Mouse (Mus musculus) mouse embryonic stem cell (cell line): Measurements from ENCODE around the gene Ypel4.

Source experiments
- in situ Hi-C, 2 experiments: fragments of 300-500 bp; cut with MboI; formaldehyde crosslinking; loops; 1 replicate in 1 of 2; 3 replicates in 1 of 2; pipeline ENCODE4 v1.14.3; 2019 to 2020; ENCODE audit warnings: low sequenced_read_pairs in 2 of 2, low pct_unique_long_range_greater_than_20kb in 1 of 2, mixed read lengths in 1 of 2; ENCODE audit not compliant: unreplicated experiment in 1 of 2

Ypel4 gene

GRCm38 (mm10) chr2:84750115-84750514 is 16.3 kb downstream of the Ypel4 start:
- in situ Hi-C loops: no loop called here

GRCm38 (mm10) chr2:84756245-84756644 is 22.4 kb downstream of the Ypel4 start:
- in situ Hi-C loops: no loop called here

GRCm38 (mm10) chr2:84757026-84757682 is 23.3 kb downstream of the Ypel4 start:
- in situ Hi-C loops: no loop called here

GRCm38 (mm10) chr2:84758542-84759127 is 24.8 kb downstream of the Ypel4 start:
- in situ Hi-C loops: no loop called here

DNA sequence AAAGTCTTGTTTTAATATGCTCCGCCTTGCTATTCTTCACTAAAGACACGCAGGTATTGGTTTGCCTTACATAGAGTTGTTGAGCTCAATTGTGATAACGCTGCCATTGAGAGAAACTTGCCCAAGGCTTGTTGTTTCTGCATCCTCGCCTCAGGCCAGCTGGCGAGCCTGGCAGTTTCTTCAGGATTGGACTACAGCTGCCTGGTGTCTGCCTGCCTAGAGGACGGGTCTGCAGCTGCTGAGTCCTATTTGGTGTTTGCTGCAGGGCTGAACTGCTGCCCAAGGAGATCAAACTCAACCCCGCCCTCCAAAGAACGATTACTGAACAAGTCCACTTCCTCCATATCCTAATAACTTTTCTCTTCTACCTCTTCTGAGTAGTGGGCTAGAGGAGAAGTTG is 26.9 kb downstream of the Ypel4 start:
- in situ Hi-C loops: no loop called here

- in situ Hi-C loops: no loop called here
Measured at GRCm38 (mm10) chr2:84761309-84761708, 27.5 kb downstream of the Ypel4 start.

DNA sequence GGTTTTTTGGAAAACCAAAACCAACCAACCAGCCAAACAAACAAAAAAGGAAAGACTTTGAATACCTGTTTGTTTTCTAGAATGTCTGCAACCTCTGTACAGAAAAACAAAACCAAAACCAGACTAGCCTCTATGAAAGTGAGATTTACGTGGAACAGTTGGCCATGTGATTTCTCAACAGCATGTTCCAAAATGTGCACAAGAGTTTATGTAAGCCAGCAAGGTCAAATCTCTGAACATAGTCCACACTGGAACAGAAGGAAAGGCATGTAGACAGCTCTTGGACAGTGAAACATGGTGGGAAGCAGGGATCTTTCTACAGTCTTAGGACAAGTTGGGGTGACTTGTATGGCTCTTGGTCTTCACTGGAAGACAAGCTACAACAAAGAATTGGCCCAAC is 28.0 kb downstream of the Ypel4 start:
- in situ Hi-C loops: no loop called here

DNA sequence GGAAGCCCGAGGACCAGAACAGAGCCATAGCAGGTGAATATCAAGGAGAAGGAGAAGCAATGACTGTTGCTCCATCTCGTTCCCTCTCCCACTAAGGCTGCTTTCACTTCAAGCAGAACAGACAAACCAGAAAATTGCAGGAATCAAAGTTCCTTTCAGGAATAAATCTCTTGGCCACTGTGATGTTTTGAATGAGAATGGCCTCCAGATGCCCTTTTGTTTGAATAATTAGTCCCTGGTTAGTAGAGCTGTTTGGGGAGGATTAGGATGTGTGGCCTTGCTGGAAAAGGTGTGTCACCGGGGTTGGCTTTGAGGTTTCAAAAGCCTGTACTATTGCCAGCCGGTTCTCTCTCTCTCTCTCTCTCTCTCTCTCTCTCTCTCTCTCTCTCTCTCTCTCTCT is 28.4 kb downstream of the Ypel4 start:
- in situ Hi-C loops: no loop called here

DNA sequence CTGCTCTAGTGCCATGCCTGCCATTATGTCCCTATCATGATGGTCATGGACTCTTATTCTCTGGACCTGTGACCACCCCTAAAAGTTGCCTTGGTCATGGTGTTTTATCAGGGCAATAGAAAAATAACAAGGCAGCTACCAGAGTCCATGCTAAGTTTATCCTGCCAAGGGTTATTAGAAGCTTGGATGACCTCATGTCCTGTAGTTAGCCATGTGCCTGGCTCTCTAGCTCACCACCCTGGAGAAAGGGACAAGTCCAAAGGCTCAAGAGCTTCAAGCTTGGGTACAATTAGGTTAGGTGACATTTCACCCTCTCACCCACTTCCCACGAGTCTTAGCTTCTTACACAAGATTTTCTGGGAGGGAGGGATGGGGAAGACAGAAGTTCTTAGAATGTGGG is 29.0 kb downstream of the Ypel4 start:
- in situ Hi-C loops: no loop called here

- in situ Hi-C loops: no loop called here
Measured at GRCm38 (mm10) chr2:84770501-84770900, 36.6 kb downstream of the Ypel4 start.

GRCm38 (mm10) chr2:84772454-84772853 is 38.6 kb downstream of the Ypel4 start:
- in situ Hi-C loops: no loop called here

DNA sequence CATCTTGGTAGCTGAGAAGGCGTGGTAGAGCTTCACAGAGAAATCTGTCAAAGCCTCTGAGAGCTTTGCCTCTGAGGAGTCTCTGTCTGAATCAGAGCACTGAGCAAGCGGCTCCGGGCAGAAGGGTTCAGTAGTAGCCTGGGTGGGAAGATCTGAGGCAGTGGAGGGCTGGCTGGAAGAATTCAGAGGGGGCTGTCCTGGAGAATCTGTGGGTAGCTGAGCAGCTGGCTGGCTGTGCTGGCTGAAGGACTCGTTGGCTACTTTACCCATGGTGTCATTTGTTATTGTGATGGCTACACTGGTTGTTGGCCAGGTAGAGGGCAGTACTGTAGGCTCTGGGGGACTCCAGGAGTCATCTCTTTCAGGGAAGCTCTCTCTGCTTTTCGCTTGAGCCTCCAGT is 39.3 kb downstream of the Ypel4 start:
- in situ Hi-C loops: no loop called here

DNA sequence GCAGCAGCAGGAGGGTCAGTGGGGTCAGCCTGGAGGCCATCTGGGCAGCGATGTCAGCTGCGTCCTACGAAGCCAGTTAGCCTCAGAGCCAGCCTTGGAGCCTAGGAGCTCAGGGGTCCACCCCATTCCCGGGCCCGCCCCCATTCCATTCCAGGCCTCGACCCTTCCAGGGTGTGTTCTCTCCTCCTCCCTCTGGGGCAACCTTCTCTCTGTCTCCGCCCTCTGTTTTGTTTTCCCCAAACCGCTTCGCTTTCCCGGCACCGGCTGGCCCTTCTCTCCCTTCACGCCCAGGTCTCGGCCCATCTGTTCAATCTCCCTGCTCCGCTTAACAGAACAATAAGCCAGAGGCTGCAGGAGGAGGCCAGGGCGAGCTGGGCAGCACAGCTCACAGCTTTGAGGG is 40.9 kb downstream of the Ypel4 start:
- in situ Hi-C loops: no loop called here

- in situ Hi-C loops: no loop called here
Measured at GRCm38 (mm10) chr2:84775241-84775640, 41.4 kb downstream of the Ypel4 start, which contains the start of gene Serping1. Serping1 (minus strand) TSS chr2:84775444.

- in situ Hi-C loops: no loop called here
Measured at GRCm38 (mm10) chr2:84775665-84776064, 41.8 kb downstream of the Ypel4 start.

- in situ Hi-C loops: no loop called here
Measured at GRCm38 (mm10) chr2:84777706-84778105, 43.8 kb downstream of the Ypel4 start.

- in situ Hi-C loops: no loop called here
Measured at GRCm38 (mm10) chr2:84779210-84779609, 45.4 kb downstream of the Ypel4 start.

GRCm38 (mm10) chr2:84783315-84783714 is 49.5 kb downstream of the Ypel4 start:
- in situ Hi-C loops: no loop called here

DNA sequence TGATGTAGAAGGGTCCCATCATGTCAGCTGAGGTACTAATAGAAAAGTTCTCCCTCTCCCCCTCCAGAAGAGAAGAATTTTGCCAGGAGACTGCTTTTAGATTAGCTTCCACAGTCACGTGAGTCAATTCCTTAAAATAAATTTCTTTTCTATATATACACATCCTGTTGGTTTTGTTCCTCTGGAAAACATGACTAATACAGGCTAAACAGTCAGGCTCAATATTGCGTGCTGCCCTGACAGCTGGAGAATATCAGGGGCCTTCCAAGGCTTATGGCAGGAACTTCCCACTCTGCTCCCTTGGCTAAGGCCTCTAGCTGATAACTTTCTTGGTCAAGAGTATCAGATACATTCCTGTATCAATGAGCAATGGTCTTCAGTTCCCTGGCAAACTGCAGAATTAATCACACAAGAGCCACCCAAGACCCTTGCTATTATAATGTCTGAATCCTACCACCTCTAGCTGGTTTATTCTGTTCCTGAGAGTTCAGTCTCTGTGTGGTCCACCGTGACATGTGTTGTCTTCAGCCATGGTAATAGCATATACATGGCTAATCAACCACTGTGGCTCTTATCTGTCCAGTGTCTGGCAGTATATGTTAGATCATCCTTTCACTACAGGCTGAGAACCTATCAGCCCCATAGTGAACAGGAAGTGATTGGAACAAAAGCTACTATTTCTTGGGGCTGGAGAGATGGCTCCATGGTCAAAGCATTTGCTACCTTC is 50.1 kb downstream of the Ypel4 start:
- in situ Hi-C loops: no loop called here
